Mouse (Mus musculus): ENCODE results near the gene Wdr46. TPM values are rescaled to one million over a fixed set of nuclear protein-coding genes. Genes with fewer than 3 reads are reported as not detected.

The Wdr46 gene
- total and polyA plus RNA-seq, 3 experiments, result 8.7 to 10.0 (median 8.8) TPM

DNA sequence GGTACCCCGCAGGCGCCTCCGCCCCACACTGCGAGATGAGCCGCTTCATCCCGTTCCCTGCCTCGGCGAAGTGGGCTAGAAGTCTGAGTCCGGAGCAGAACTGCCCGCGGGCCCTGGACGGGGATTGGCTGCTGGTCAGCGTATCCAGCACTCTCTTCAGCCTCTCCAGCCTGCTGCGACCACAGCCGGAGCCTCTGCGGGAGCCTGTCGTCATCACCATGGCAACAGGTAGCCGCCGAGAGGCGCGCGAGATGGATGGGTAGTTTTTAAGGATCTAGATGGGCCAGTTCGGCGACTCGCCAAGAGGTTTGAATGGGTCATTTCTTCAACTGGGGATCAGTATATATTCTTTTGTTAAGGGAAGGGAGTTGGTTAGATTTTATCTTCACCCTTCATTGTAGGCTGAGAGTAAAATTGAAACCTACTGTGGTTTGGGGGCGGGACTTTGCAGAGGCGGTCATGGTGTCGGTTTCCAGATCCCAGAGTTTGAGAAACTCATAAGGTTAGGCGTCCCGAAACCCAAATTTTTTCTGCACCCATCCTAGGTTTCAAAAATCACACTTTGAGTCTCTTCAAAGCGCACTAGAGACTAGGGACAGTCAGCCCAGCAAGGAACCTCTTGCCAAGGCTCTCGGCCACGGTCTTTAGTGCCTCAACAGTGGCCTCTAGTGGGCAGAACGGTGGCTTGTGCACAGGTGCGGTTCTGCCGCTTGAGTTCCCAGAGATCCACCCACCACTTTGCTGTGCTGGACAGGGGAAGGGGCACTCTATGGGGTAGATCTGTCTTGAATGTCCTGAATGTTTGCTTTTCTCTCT is 20.0 kb upstream of the Wdr46 start:
- Histone ChIP-seq H3K36me3 (ENCODE audit: control insufficient read depth, insufficient read depth, low read length) (no peaks in the 10 kb centered on the region), H3K27ac (peak overlapping the region; percentile 92), H3K79me2 (replicated peaks; ENCODE audit: control insufficient read depth, insufficient read depth, low read length) (peaks cover 1% of the 10 kb centered on the region; the same call in 1 of the 2 replicates), H3K4me1 (ENCODE audit: control insufficient read depth, insufficient read depth, low read length) (peaks cover 3% of the 10 kb centered on the region), H3K9ac (ENCODE audit: low read depth, low read length) (peak overlapping the region; percentile 85), H3K4me3 (peak overlapping the region; percentile 75), H3K27me3 (ENCODE audit: control insufficient read depth, insufficient read depth, low read length) (no peaks in the 10 kb centered on the region)
- TF ChIP-seq POLR2A (IDR thresholded peaks at IDR 0.05; ENCODE audit: insufficient read depth, low read depth, low read length) (no peak), EP300 (IDR thresholded peaks at IDR 0.05; ENCODE audit: insufficient read depth, low read depth, low read length) (peak; percentile 70; the same call in 1 of the 2 replicates), CTCF (IDR thresholded peaks at IDR 0.05) (peak; percentile 96)
- WGBS, result under 1% methylated on average over 36 of the region's 36 CpGs
- intact Hi-C loops (cut with DNase I), result loop anchor here (1.0 to 10.0 kb wide), 3 partner anchors 9 to 674 kb away; partner anchors contain the start of genes Ager, Pbx2 and Rgl2
- peak; percentile 86 to 87 for DNase-seq

DNA sequence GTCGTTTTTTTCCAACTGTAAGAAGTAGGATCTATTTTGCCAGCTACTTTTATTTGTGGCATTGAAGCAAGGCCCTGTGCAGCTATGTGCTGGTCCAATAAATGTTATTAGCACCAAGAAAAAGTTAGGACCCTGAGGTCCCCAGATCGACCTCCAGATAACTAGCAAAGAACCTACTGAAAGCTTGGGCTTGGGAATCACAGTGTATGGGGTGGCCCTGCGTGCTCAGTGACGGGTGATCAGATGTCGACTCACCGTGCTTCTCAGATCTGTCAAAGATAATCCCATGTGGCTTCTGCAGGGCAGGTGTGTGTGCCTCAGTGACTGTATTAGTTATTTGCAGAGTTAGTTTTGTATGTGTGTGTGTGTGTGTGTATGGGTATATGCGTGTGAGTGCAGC is 19.1 kb upstream of the Wdr46 start:
- Histone ChIP-seq H3K4me3 (no peak overlapping the region), H3K27ac (no peak overlapping the region), H3K27me3 (ENCODE audit: control insufficient read depth, insufficient read depth, low read length) (no peaks in the 10 kb centered on the region), H3K4me1 (ENCODE audit: control insufficient read depth, insufficient read depth, low read length) (peaks cover 3% of the 10 kb centered on the region), H3K36me3 (ENCODE audit: control insufficient read depth, insufficient read depth, low read length) (no peaks in the 10 kb centered on the region), H3K9ac (ENCODE audit: low read depth, low read length) (no peak overlapping the region), H3K79me2 (replicated peaks; ENCODE audit: control insufficient read depth, insufficient read depth, low read length) (peaks cover 3% of the 10 kb centered on the region; the same call in 1 of the 2 replicates)
- DNase-seq, result no peak
- 84% methylated on average over 7 of the region's 7 CpGs for WGBS
- intact Hi-C loops (cut with DNase I), result loop anchor here (2.0 to 10.0 kb wide), 2 partner anchors 25 to 673 kb away; partner anchors contain the start of genes Ager and Pbx2
- TF ChIP-seq CTCF (IDR thresholded peaks at IDR 0.05) (no peak), POLR2A (IDR thresholded peaks at IDR 0.05; ENCODE audit: insufficient read depth, low read depth, low read length) (no peak), EP300 (IDR thresholded peaks at IDR 0.05; ENCODE audit: insufficient read depth, low read depth, low read length) (no peak)

DNA sequence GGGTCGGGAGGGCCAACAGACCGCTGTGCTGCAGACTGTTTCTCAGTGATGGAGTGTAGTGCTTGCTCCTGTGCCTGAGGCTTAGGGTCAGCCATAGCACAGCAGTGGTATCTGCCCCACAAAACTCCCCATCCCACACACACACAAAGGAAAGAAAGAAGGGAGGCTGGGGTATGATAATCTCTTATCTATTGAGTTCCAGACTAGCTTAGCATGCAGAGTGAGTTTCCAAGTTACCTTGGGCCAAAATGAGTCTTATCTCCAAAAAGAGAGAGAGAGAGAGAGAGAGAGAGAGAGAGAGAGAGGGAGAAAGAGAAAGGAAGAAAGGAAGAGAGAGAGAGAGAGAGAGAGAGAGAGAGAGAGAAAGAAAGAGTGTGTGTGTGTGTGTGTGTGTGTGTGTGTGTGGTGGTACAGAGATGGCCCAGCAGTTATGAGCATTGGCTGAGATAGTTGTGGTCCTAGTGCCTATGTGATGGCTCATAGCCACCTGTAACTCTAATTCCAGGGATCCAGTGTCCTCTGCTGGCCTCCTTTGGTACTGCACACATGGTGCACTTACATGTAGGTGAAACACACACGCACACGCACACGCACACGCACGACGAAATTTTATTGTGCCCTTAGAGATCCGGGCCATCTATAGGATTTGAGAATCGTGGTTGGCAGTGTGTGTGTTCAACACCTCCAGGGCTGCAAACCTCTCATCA is 15.7 kb upstream of the Wdr46 start:
- H3K79me2 ChIP-seq (replicated peaks; ENCODE audit: control insufficient read depth, insufficient read depth, low read length), result peaks cover 3% of the 10 kb centered on the region; the same call in 1 of the 2 replicates
- no peak overlapping the region for H3K4me3 ChIP-seq
- peaks cover 4% of the 10 kb centered on the region; the same call in 1 of the 2 replicates for H3K4me1 ChIP-seq (ENCODE audit: control insufficient read depth, insufficient read depth, low read length)
- no peaks in the 10 kb centered on the region for H3K27me3 ChIP-seq (ENCODE audit: control insufficient read depth, insufficient read depth, low read length)
- no peak for DNase-seq
- no peak for TF ChIP-seq EP300 (IDR thresholded peaks at IDR 0.05; ENCODE audit: insufficient read depth, low read depth, low read length)
- TF ChIP-seq CTCF (IDR thresholded peaks at IDR 0.05), result peak; percentile 51
- intact Hi-C loops (cut with DNase I), result loop anchor here (10.0 kb wide), 1 partner anchor 670 kb away; the partner anchor contains the start of genes Ager and Pbx2
- no peaks in the 10 kb centered on the region; the same call in 1 of the 2 replicates for H3K36me3 ChIP-seq (ENCODE audit: control insufficient read depth, insufficient read depth, low read length)
- H3K27ac ChIP-seq, result no peak overlapping the region
- no peak overlapping the region for H3K9ac ChIP-seq (ENCODE audit: low read depth, low read length)
- WGBS, result 91% methylated on average over 10 of the region's 10 CpGs

DNA sequence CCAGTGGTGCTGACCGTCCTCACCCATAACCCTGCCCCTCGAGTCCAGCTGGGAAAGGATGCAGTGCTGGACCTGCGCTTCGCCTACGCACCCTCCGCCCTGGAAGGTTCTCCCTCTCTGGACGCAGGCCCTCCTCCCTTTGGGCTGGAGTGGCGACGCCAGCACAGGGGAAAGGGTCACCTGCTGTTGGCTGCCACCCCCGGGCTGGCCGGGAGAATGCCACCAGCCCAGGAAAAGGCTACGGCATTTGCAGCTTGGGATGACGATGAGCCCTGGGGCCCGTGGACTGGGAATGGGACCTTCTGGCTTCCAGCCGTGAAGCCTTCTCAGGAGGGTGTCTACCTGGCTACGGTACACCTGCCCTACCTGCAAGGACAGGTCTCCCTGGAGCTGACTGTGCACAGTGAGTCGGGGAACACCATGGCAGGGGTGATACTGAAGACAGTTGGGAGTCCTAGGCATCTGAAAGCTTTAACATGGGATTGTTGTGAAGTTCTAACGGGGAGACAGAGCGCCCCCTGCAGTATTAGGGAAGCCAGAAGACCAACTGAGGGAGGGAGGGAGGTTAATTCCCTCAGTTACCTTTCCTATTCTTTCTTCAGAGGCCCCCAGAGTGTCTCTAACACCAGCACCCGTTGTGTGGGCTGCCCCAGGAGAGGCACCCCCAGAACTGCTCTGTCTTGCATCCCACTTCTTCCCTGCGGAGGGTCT is 14.9 kb upstream of the Wdr46 start:
- no peak for DNase-seq
- Histone ChIP-seq H3K79me2 (replicated peaks; ENCODE audit: control insufficient read depth, insufficient read depth, low read length) (peaks cover 3% of the 10 kb centered on the region; the same call in 1 of the 2 replicates), H3K4me3 (no peak overlapping the region), H3K9ac (ENCODE audit: low read depth, low read length) (no peak overlapping the region), H3K36me3 (ENCODE audit: control insufficient read depth, insufficient read depth, low read length) (no peaks in the 10 kb centered on the region; the same call in 1 of the 2 replicates), H3K4me1 (ENCODE audit: control insufficient read depth, insufficient read depth, low read length) (peaks cover 4% of the 10 kb centered on the region; the same call in 1 of the 2 replicates), H3K27ac (no peak overlapping the region), H3K27me3 (ENCODE audit: control insufficient read depth, insufficient read depth, low read length) (no peaks in the 10 kb centered on the region)
- WGBS, result 84% methylated on average over 21 of the region's 21 CpGs
- intact Hi-C loops (cut with DNase I), result loop anchor here (10.0 kb wide), 1 partner anchor 669 kb away; the partner anchor contains the start of genes Ager and Pbx2
- TF ChIP-seq POLR2A (IDR thresholded peaks at IDR 0.05; ENCODE audit: insufficient read depth, low read depth, low read length), result no peak
- TF ChIP-seq CTCF (IDR thresholded peaks at IDR 0.05), result 0 out of 2 replicates have a peak, but pooled peaks have one; percentile 10

DNA sequence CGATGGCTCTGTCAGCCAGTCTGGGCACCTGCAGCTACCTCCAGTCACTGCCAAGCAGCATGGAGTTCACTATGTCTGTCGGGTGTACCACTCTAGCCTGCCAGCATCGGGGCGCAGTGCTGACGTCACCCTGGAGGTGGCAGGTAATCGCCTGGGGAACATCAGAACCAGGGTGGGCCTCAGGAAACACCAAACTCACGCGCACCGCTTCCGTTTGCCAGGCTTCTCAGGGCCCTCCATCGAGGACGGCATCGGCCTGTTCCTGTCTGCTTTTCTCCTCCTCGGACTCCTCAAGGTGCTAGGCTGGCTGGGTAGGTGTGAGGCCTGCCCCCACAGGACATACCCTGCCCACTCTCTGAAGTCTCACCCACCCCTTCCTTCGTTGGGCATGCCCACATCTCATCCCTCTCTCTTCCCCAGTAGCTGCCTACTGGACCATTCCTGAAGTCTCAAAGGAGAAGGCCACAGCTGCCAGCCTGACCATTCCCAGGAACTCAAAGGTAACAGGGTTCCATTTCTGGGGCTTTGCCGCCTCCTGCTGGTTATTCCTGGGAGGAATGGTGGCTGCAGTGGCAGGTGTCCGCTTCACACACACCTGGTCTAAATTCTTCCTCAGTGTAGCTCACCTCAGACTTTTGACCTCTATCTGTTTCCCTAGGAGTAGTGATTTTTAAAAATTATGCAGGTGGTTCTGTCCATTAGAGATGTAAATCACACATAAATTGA is 14.1 kb upstream of the Wdr46 start:
- no peak overlapping the region for H3K4me3 ChIP-seq
- intact Hi-C loops (cut with DNase I), result loop anchor here (10.0 kb wide), 1 partner anchor 668 kb away; the partner anchor contains the start of genes Ager and Pbx2
- TF ChIP-seq CTCF (IDR thresholded peaks at IDR 0.05), result peak; percentile 50
- TF ChIP-seq EP300 (IDR thresholded peaks at IDR 0.05; ENCODE audit: insufficient read depth, low read depth, low read length), result no peak
- no peak overlapping the region for H3K27ac ChIP-seq
- peaks cover 4% of the 10 kb centered on the region; the same call in 1 of the 2 replicates for H3K4me1 ChIP-seq (ENCODE audit: control insufficient read depth, insufficient read depth, low read length)
- H3K27me3 ChIP-seq (ENCODE audit: control insufficient read depth, insufficient read depth, low read length), result no peaks in the 10 kb centered on the region
- no peaks in the 10 kb centered on the region; the same call in 1 of the 2 replicates for H3K36me3 ChIP-seq (ENCODE audit: control insufficient read depth, insufficient read depth, low read length)
- H3K79me2 ChIP-seq (replicated peaks; ENCODE audit: control insufficient read depth, insufficient read depth, low read length), result peaks cover 3% of the 10 kb centered on the region; the same call in 1 of the 2 replicates
- no peak for DNase-seq
- H3K9ac ChIP-seq (ENCODE audit: low read depth, low read length), result no peak overlapping the region
- 76% methylated on average over 17 of the region's 17 CpGs for WGBS

Data from heart, adult 2 months (tissue).